Mouse (Mus musculus) G1E (cell line): ENCODE results near the gene Gm38392. TPM values are rescaled to one million over a fixed set of nuclear protein-coding genes. Genes with fewer than 3 reads are reported as not detected.
"Not testable (repeated sequence)": the region's sequence is repeated elsewhere in the genome, so short reads cannot be mapped to it uniquely, and the experiment has no call there.

Source experiments
- ATAC-seq: 2 replicates; pipeline ENCODE4 v1.8.0; 2016; ENCODE audit warnings: mild to moderate bottlenecking; ENCODE audit not compliant: insufficient number of reproducible peaks, poor library complexity, low FRiP score, severe bottlenecking; ENCODE audit errors: extremely low read depth
- DNase-seq: peaks from one replicate; pipeline ENCODE4 v3.0.0; 2012; ENCODE audit warnings: low spot score
- H3K27me3 ChIP-seq: 2 replicates; pipeline ENCODE4 v1.6.1; 2012; ENCODE audit warnings: mild to moderate bottlenecking, low read length, inconsistent platforms; ENCODE audit not compliant: insufficient read depth
- H3K36me3 ChIP-seq: replicated peaks from 2 replicates; pipeline ENCODE3; 2012; ENCODE audit warnings: mild to moderate bottlenecking, inconsistent platforms
- H3K4me1 ChIP-seq: 2 replicates; pipeline ENCODE4 v1.6.1; 2012; ENCODE audit warnings: low read depth, low read length, inconsistent platforms, mixed read lengths; ENCODE audit not compliant: insufficient read depth
- H3K4me3 ChIP-seq: 2 replicates; pipeline ENCODE4 v1.5.1; 2012; ENCODE audit warnings: low read depth, mild to moderate bottlenecking, inconsistent platforms, low read length, moderate library complexity, mixed read lengths
- H3K9me3 ChIP-seq: replicated peaks from 2 replicates; pipeline ENCODE4 v1.6.1; 2012; ENCODE audit warnings: inconsistent platforms
- CTCF ChIP-seq: IDR thresholded peaks from 2 replicates; pipeline ENCODE4 v1.5.1; 2012; ENCODE audit warnings: low read depth, low read length, inconsistent platforms, mixed read lengths
- GATA1 ChIP-seq: IDR thresholded peaks from 2 replicates; pipeline ENCODE4 v1.6.1; 2012; ENCODE audit warnings: borderline replicate concordance, low read length, inconsistent platforms, mixed read lengths
- GATA2 ChIP-seq: IDR thresholded peaks from 2 replicates; pipeline ENCODE4 v1.6.1; 2012; ENCODE audit warnings: low read depth, low read length, inconsistent platforms, borderline replicate concordance
- POLR2AphosphoS5 ChIP-seq: IDR thresholded peaks from 2 replicates; pipeline ENCODE4 v1.6.1; 2012; ENCODE audit warnings: low read depth, low read length, inconsistent platforms; ENCODE audit not compliant: insufficient replicate concordance
- TAL1 ChIP-seq: conservative IDR thresholded peaks from 2 replicates; pipeline ENCODE4 v1.6.1; 2012; ENCODE audit warnings: low read depth, low read length, inconsistent platforms, mixed read lengths
- polyA plus RNA-seq: library from polyadenylated mRNA; stranded (reverse); fragments of >175 nt; gene quantifications from 2 replicates; pipeline ENCODE4 v1.2.3, GENCODE M21; 2012
- total RNA-seq, 2 experiments: library from RNA; stranded (forward) in 1 of 2; stranded (reverse) in 1 of 2; fragments of 200-1000 nt in 1 of 2; fragments of >200 nt in 1 of 2; fragmentation: Nextera tagmentation in 1 of 2; gene quantifications; 2 replicates each; pipeline ENCODE4 v1.2.3; 2014 to 2017

Gene Gm38392
- total and polyA plus RNA-seq, 3 experiments = not detected

DNA sequence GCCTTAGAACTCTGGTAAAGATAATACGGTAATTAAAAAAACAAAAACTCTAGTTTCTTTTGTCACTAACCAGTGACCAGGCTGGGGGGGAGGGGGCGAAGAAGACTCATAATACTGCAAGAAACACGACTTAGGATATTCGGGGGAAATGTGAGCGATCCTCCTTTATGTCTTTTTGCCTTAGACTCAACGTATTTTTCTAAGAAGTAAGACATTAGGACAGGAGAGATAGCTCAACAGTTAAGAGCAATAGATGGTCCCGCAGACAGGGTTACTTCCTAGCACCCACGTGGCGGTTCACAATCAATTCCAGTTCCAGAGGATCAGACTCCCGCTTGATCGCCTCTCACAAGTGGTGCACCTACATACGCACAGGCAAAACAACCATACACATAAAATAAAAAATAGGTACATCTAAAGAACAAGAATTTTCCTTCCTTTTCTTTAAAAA lies 9.1 kb upstream of the Gm38392 start:
- Histone ChIP-seq H3K4me3 (peak overlapping the region; percentile 74), H3K9me3 (no peaks in the 10 kb centered on the region), H3K36me3 (peaks cover 49% of the 10 kb centered on the region), H3K27me3 (no peaks in the 10 kb centered on the region), H3K4me1 (peaks cover 30% of the 10 kb centered on the region)
- ATAC-seq = no peak
- peak; percentile 14 for DNase-seq
- TF ChIP-seq CTCF (no peak), GATA1 (no peak), GATA2 (no peak), TAL1 (no peak), POLR2AphosphoS5 (no peak)

DNA sequence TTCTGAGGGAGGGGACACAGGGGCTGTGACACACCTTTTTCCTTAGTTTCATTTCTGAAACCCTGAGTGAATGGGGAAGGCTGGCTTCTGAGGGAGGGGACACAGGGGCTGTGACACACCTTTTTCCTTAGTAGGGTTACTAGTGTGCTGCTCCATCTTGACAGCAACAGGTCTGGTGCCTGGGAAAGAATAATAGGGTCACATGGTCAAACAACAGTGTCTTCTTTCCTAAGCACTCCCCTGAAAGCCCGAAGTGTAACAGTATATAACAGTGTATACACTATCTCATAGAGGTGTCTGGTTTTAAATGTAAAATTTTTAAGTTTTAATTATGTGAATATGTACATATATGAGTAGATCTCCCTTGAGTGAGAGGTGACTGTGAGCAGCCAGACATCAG lies 8.3 kb upstream of the Gm38392 start:
- ATAC-seq, H3K9me3 ChIP-seq, DNase-seq, H3K27me3 ChIP-seq: not testable (repeated sequence)
- H3K4me3 ChIP-seq = peak overlapping the region; percentile 74; the same call in 1 of the 2 replicates
- H3K36me3 ChIP-seq = peaks cover 44% of the 10 kb centered on the region
- peaks cover 30% of the 10 kb centered on the region for H3K4me1 ChIP-seq

GRCm38 (mm10) chr3:88291970-88292369 lies 5.0 kb upstream of the Gm38392 start:
- Histone ChIP-seq H3K9me3 (no peaks in the 10 kb centered on the region), H3K36me3 (peaks cover 43% of the 10 kb centered on the region), H3K4me3 (no peak overlapping the region), H3K4me1 (peaks cover 11% of the 10 kb centered on the region), H3K27me3 (no peaks in the 10 kb centered on the region)
- no peak for ATAC-seq
- no peak for DNase-seq
- TF ChIP-seq CTCF = peak; percentile 23; the same call in 1 of the 2 replicates
- TF ChIP-seq GATA2 = no peak

DNA sequence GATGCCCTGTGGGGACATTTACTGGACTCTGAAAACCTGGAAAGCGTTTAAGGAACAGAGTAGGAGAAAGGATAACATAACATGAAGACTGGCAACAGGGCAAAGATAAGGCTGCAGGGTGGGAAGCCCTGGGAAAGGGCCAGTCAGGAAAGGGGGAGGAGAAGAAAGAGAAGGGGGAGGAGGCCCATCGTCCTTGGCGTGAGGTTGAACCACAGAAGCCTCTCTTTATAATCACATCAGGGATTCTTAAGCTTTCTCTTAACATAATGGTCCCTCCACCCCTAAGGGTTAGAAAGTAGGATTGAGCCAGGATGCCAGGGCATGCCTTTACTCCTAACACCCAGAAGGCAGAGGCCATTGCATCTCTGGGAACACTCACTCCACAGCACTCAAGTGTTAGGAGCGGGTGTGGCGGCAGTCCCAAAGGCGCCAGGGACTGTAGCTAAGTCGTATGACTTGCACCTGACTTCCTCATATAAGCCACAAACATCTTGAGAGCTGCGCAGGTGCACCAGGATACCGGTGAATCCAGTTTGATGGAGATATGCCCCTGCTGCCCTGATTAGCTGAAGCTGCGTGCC lies 1.2 kb upstream of the Gm38392 start:
- not testable (repeated sequence) for H3K4me1 ChIP-seq, DNase-seq, H3K4me3 ChIP-seq, H3K9me3 ChIP-seq, ATAC-seq, H3K27me3 ChIP-seq
- peaks cover 44% of the 10 kb centered on the region for H3K36me3 ChIP-seq

DNA sequence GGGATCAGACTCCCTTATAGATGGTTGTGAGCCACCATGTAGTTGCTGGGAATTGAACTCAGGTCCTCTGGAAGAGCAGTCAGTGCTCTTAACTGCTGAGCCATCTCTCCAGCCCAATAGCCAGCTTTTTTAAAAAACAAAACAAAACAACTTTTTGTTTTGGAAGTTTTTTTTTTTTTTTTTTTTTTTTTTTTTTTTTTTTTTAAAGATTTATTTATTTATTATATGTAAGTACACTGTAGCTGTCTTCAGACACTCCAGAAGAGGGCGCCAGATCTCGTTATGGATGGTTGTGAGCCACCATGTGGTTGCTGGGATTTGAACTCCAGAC lies 1.5 kb downstream of the Gm38392 start:
- H3K27me3 ChIP-seq, H3K4me3 ChIP-seq, H3K9me3 ChIP-seq, H3K4me1 ChIP-seq, DNase-seq, ATAC-seq: not testable (repeated sequence)
- peaks cover 40% of the 10 kb centered on the region for H3K36me3 ChIP-seq

- not testable (repeated sequence) for H3K27me3 ChIP-seq, H3K9me3 ChIP-seq, H3K4me3 ChIP-seq, DNase-seq, H3K4me1 ChIP-seq, ATAC-seq
- H3K36me3 ChIP-seq = peaks cover 35% of the 10 kb centered on the region
Measured at GRCm38 (mm10) chr3:88284815-88285564, 2.0 kb downstream of the Gm38392 start.

GRCm38 (mm10) chr3:88281141-88281916 lies 5.7 kb downstream of the Gm38392 start:
- H3K4me1 ChIP-seq, H3K9me3 ChIP-seq, DNase-seq, H3K27me3 ChIP-seq, H3K4me3 ChIP-seq, ATAC-seq: not testable (repeated sequence)
- H3K36me3 ChIP-seq = peaks cover 12% of the 10 kb centered on the region
